Mouse (Mus musculus): ENCODE measurements around the gene Mlf2. TPM values are rescaled to one million over a fixed set of nuclear protein-coding genes. Genes with fewer than 3 reads are reported as not detected.
A peak's percentile ranks its signal among the peaks of the same experiment; 100 is the strongest.

The Mlf2 gene
- polyA plus RNA-seq, 1 experiment from 2014 or later, result 435 TPM

- WGBS, result 37% methylated on average over 12 of the region's 12 CpGs
- DNase-seq (ENCODE audit: low spot score, missing footprints), result no peak
Observed at GRCm38 (mm10) chr6:124925173-124925793, 5.9 kb upstream of the Mlf2 start.

GRCm38 (mm10) chr6:124925941-124926340 is 5.2 kb upstream of the Mlf2 start:
- Histone ChIP-seq H3K27ac (ENCODE audit: low read depth, low read length) (no peak overlapping the region), H3K4me3 (ENCODE audit: low read depth, low read length) (no peak overlapping the region), H3K9ac (ENCODE audit: low read length) (no peak overlapping the region), H3K4me1 (ENCODE audit: control insufficient read depth, insufficient read depth, low read length) (peaks cover 8% of the 10 kb centered on the region), H3K9me3 (ENCODE audit: control insufficient read depth, low read length) (no peaks in the 10 kb centered on the region), H3K27me3 (ENCODE audit: control insufficient read depth, insufficient read depth, low read length) (no peaks in the 10 kb centered on the region), H3K4me2 (no peak overlapping the region), H3K36me3 (ENCODE audit: control insufficient read depth, insufficient read depth, low read length) (no peaks in the 10 kb centered on the region)
- ATAC-seq (ENCODE audit: low FRiP score) (no peak), DNase-seq (ENCODE audit: low spot score, missing footprints) (no peak)
- 58% methylated on average over 5 of the region's 5 CpGs for WGBS

More at GRCm38 (mm10) chr6:124925173-124925793, 5.9 kb upstream of the Mlf2 start:
- H3K27ac ChIP-seq (ENCODE audit: low read depth, low read length), result no peak overlapping the region
- no peak overlapping the region for H3K4me3 ChIP-seq (ENCODE audit: low read depth, low read length)
- H3K9ac ChIP-seq (ENCODE audit: low read length), result no peak overlapping the region
- no peaks in the 10 kb centered on the region for H3K27me3 ChIP-seq (ENCODE audit: control insufficient read depth, insufficient read depth, low read length)
- no peak for ATAC-seq (ENCODE audit: low FRiP score)
- no peak overlapping the region for H3K4me2 ChIP-seq
- no peaks in the 10 kb centered on the region for H3K9me3 ChIP-seq (ENCODE audit: control insufficient read depth, low read length)
- H3K4me1 ChIP-seq (ENCODE audit: control insufficient read depth, insufficient read depth, low read length), result peaks cover 12% of the 10 kb centered on the region
- H3K36me3 ChIP-seq (ENCODE audit: control insufficient read depth, insufficient read depth, low read length), result no peaks in the 10 kb centered on the region

GRCm38 (mm10) chr6:124930231-124930630 is 955 bp upstream of the Mlf2 start:
- Histone ChIP-seq H3K4me3 (ENCODE audit: low read depth, low read length) (peak overlapping the region; percentile 91; the same call in 1 of the 2 replicates), H3K27ac (ENCODE audit: low read depth, low read length) (peak overlapping the region; percentile 89), H3K4me2 (peak overlapping the region; percentile 53), H3K36me3 (ENCODE audit: control insufficient read depth, insufficient read depth, low read length) (peaks cover 13% of the 10 kb centered on the region), H3K9ac (ENCODE audit: low read length) (peak overlapping the region; percentile 88), H3K9me3 (ENCODE audit: control insufficient read depth, low read length) (no peaks in the 10 kb centered on the region), H3K27me3 (ENCODE audit: control insufficient read depth, insufficient read depth, low read length) (no peaks in the 10 kb centered on the region), H3K4me1 (ENCODE audit: control insufficient read depth, insufficient read depth, low read length) (peaks cover 12% of the 10 kb centered on the region)
- ATAC-seq (ENCODE audit: low FRiP score), result peak; percentile 0; the same call in 1 of the 2 replicates
- 35% methylated on average over 1 of the region's 1 CpGs for WGBS
- DNase-seq (ENCODE audit: low spot score, missing footprints), result no peak

- DNase-seq (ENCODE audit: low spot score, missing footprints), result peak; percentile 94
- H3K27me3 ChIP-seq (ENCODE audit: control insufficient read depth, insufficient read depth, low read length), result no peaks in the 10 kb centered on the region
- peaks cover 22% of the 10 kb centered on the region for H3K36me3 ChIP-seq (ENCODE audit: control insufficient read depth, insufficient read depth, low read length)
Observed at GRCm38 (mm10) chr6:124931525-124932313, 533 bp downstream of the Mlf2 start.

GRCm38 (mm10) chr6:124932314-124932695 is 1.1 kb downstream of the Mlf2 start:
- Histone ChIP-seq H3K27ac (ENCODE audit: low read depth, low read length) (no peak overlapping the region), H3K9me3 (ENCODE audit: control insufficient read depth, low read length) (no peaks in the 10 kb centered on the region), H3K4me1 (ENCODE audit: control insufficient read depth, insufficient read depth, low read length) (peaks cover 12% of the 10 kb centered on the region), H3K4me3 (ENCODE audit: low read depth, low read length) (peak overlapping the region; percentile 91), H3K4me2 (peak overlapping the region; percentile 53), H3K36me3 (ENCODE audit: control insufficient read depth, insufficient read depth, low read length) (peaks cover 22% of the 10 kb centered on the region), H3K9ac (ENCODE audit: low read length) (peak overlapping the region; percentile 88), H3K27me3 (ENCODE audit: control insufficient read depth, insufficient read depth, low read length) (no peaks in the 10 kb centered on the region)
- WGBS, result 52% methylated on average over 12 of the region's 12 CpGs
- ATAC-seq (ENCODE audit: low FRiP score) (no peak), DNase-seq (ENCODE audit: low spot score, missing footprints) (no peak)

More at GRCm38 (mm10) chr6:124931525-124932313, 533 bp downstream of the Mlf2 start:
- Histone ChIP-seq H3K9me3 (ENCODE audit: control insufficient read depth, low read length) (no peaks in the 10 kb centered on the region), H3K4me2 (peak overlapping the region; percentile 53), H3K4me3 (ENCODE audit: low read depth, low read length) (peak overlapping the region; percentile 91), H3K27ac (ENCODE audit: low read depth, low read length) (peak overlapping the region; percentile 89), H3K9ac (ENCODE audit: low read length) (peak overlapping the region; percentile 88), H3K4me1 (ENCODE audit: control insufficient read depth, insufficient read depth, low read length) (peaks cover 12% of the 10 kb centered on the region)
- WGBS, result 2% methylated on average over 47 of the region's 48 CpGs
- peak; percentile 25 for ATAC-seq (ENCODE audit: low FRiP score)

- Histone ChIP-seq H3K27ac (ENCODE audit: low read depth, low read length) (no peak overlapping the region), H3K27me3 (ENCODE audit: control insufficient read depth, insufficient read depth, low read length) (no peaks in the 10 kb centered on the region), H3K9ac (ENCODE audit: low read length) (no peak overlapping the region), H3K36me3 (ENCODE audit: control insufficient read depth, insufficient read depth, low read length) (peaks cover 27% of the 10 kb centered on the region), H3K4me1 (ENCODE audit: control insufficient read depth, insufficient read depth, low read length) (peaks cover 12% of the 10 kb centered on the region), H3K9me3 (ENCODE audit: control insufficient read depth, low read length) (no peaks in the 10 kb centered on the region), H3K4me3 (ENCODE audit: low read depth, low read length) (no peak overlapping the region), H3K4me2 (no peak overlapping the region)
- 91% methylated on average over 3 of the region's 3 CpGs for WGBS
- DNase-seq (ENCODE audit: low spot score, missing footprints) (no peak), ATAC-seq (ENCODE audit: low FRiP score) (no peak)
Observed at GRCm38 (mm10) chr6:124933127-124933526, 1.9 kb downstream of the Mlf2 start.

GRCm38 (mm10) chr6:124934670-124935069 is 3.5 kb downstream of the Mlf2 start:
- Histone ChIP-seq H3K27ac (ENCODE audit: low read depth, low read length) (no peak overlapping the region), H3K36me3 (ENCODE audit: control insufficient read depth, insufficient read depth, low read length) (peaks cover 29% of the 10 kb centered on the region), H3K4me2 (no peak overlapping the region), H3K4me3 (ENCODE audit: low read depth, low read length) (no peak overlapping the region), H3K9ac (ENCODE audit: low read length) (no peak overlapping the region), H3K9me3 (ENCODE audit: control insufficient read depth, low read length) (no peaks in the 10 kb centered on the region), H3K4me1 (ENCODE audit: control insufficient read depth, insufficient read depth, low read length) (peaks cover 12% of the 10 kb centered on the region), H3K27me3 (ENCODE audit: control insufficient read depth, insufficient read depth, low read length) (no peaks in the 10 kb centered on the region)
- DNase-seq (ENCODE audit: low spot score, missing footprints) (no peak), ATAC-seq (ENCODE audit: low FRiP score) (no peak)
- 95% methylated on average over 7 of the region's 7 CpGs for WGBS

- WGBS, result 80% methylated on average over 1 of the region's 1 CpGs
- Histone ChIP-seq H3K9ac (ENCODE audit: low read length) (no peak overlapping the region), H3K27ac (ENCODE audit: low read depth, low read length) (no peak overlapping the region), H3K4me2 (no peak overlapping the region), H3K4me3 (ENCODE audit: low read depth, low read length) (no peak overlapping the region), H3K36me3 (ENCODE audit: control insufficient read depth, insufficient read depth, low read length) (peaks cover 29% of the 10 kb centered on the region), H3K9me3 (ENCODE audit: control insufficient read depth, low read length) (no peaks in the 10 kb centered on the region), H3K4me1 (ENCODE audit: control insufficient read depth, insufficient read depth, low read length) (peaks cover 6% of the 10 kb centered on the region), H3K27me3 (ENCODE audit: control insufficient read depth, insufficient read depth, low read length) (no peaks in the 10 kb centered on the region)
- no peak for DNase-seq (ENCODE audit: low spot score, missing footprints)
- no peak for ATAC-seq (ENCODE audit: low FRiP score)
Observed at GRCm38 (mm10) chr6:124936681-124937080, 5.5 kb downstream of the Mlf2 start.

- Histone ChIP-seq H3K4me3 (ENCODE audit: low read depth, low read length) (no peak overlapping the region), H3K36me3 (ENCODE audit: control insufficient read depth, insufficient read depth, low read length) (peaks cover 29% of the 10 kb centered on the region), H3K27ac (ENCODE audit: low read depth, low read length) (no peak overlapping the region), H3K4me2 (no peak overlapping the region), H3K9me3 (ENCODE audit: control insufficient read depth, low read length) (no peaks in the 10 kb centered on the region), H3K27me3 (ENCODE audit: control insufficient read depth, insufficient read depth, low read length) (no peaks in the 10 kb centered on the region), H3K9ac (ENCODE audit: low read length) (no peak overlapping the region), H3K4me1 (ENCODE audit: control insufficient read depth, insufficient read depth, low read length) (peaks cover 2% of the 10 kb centered on the region)
- 85% methylated on average over 2 of the region's 2 CpGs for WGBS
- ATAC-seq (ENCODE audit: low FRiP score) (no peak), DNase-seq (ENCODE audit: low spot score, missing footprints) (no peak)
Observed at GRCm38 (mm10) chr6:124937493-124937892, 6.3 kb downstream of the Mlf2 start.

Data from midbrain, embryonic 11.5 days (tissue).